Mouse (Mus musculus): ENCODE results near the gene Ttyh2.
"Not testable (repeated sequence)": the region's sequence is repeated elsewhere in the genome, so short reads cannot be mapped to it uniquely, and the experiment has no call there.

Gene Ttyh2

GRCm38 (mm10) chr11:114662161-114662560 lies 13.1 kb upstream of the Ttyh2 start:
- no peak for DNase-seq (ENCODE audit: low spot score)

DNA sequence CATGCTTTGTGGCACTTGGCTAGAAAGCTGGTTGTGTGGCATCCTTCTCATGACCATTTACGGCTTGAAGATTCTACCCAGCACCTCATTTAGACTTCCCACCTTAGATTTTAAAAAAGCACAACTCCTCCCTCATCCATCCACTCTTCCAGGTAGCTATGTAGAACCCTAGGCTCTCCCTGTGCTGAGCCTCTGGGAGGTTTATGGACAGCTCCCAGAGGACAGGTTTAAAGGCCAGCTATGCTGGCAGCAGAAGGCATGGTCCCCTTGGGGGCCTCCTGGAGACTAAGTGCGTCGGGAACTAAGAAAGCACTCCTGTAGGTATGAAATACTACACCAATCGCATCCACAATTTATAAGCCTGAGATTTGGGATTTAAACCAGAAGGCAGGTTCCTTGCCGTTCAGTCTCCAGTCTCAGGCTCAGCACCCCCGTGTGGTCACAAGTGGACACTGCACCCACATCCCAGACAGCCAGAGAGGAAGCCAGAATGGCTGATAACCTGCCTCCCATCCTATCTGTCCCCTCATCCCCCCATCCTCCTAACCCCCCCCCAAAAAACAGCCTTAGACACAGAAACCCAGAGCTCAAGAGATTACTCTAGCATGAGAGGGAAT lies 12.4 kb upstream of the Ttyh2 start:
- DNase-seq (ENCODE audit: low spot score): peak; percentile 74

DNA sequence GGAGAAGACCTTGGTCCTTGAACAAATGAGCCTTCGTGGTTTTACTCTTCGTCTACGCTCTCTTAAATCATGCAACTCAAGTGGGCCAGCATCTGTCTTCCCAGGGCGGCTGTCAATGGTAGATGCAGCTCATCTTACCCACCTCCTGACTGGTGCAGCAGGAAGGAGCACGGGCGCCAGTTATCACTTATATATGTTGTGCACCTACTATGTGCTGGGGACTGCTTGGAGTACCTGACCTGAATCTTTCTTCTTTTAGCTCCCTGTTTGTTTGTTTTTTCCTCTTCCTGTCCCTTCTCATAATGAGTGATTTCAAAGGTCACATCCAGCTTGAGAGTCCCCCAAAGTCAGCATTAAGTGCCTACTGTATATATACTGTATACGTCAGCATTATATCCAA lies 11.1 kb upstream of the Ttyh2 start:
- DNase-seq (ENCODE audit: low spot score): no peak

DNA sequence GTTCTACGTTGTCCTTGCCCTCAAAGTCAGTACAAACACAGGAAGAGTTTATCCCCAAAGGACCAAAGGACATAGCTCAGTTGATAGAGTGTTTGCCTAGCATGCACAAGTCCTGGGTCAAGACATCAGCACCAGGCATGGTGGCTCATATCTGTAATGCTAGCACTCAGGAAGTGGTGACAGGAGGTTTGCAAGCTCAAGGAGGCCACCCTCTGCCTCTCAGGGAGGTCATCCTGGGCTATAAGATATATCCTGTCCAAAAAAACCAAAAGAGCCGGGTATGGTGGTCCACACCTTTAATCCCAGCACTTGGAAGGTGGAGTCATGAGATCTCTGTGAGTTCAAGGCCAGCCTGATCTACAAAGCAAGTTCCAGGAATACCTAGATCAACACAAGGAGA lies 9.8 kb upstream of the Ttyh2 start:
- no peak for DNase-seq (ENCODE audit: low spot score)

GRCm38 (mm10) chr11:114666786-114667185 lies 8.4 kb upstream of the Ttyh2 start:
- DNase-seq (ENCODE audit: low spot score): no peak

GRCm38 (mm10) chr11:114667236-114667931 lies 7.8 kb upstream of the Ttyh2 start:
- DNase-seq (ENCODE audit: low spot score): no peak

DNA sequence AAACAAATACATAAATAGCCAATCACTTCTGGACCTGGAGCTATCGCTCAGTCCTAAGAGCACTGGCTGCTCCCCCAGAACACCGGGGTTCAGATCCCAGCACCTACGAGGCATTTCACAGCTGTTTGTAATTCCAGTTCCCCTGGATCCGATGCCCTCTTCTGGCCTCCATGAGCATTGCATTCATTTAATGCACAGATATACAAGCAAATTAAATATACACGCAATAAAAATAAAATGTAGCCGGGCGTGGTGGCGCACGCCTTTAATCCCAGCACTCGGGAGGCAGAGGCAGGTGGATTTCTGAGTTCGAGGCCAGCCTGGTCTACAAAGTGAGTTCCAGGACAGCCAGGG lies 7.3 kb upstream of the Ttyh2 start:
- DNase-seq (ENCODE audit: low spot score): peak; percentile 62

- peak; percentile 96 for DNase-seq (ENCODE audit: low spot score)
Observed at GRCm38 (mm10) chr11:114668301-114668710, 6.9 kb upstream of the Ttyh2 start, which contains the start of gene Rpl38. Gene Rpl38, plus strand, starts transcription at chr11:114668524.

GRCm38 (mm10) chr11:114668741-114669623 lies 6.2 kb upstream of the Ttyh2 start:
- peak; percentile 86 for DNase-seq (ENCODE audit: low spot score)

- no peak for DNase-seq (ENCODE audit: low spot score)
Observed at GRCm38 (mm10) chr11:114669651-114670168, 5.5 kb upstream of the Ttyh2 start.

GRCm38 (mm10) chr11:114671147-114671546 lies 4.1 kb upstream of the Ttyh2 start:
- no peak for DNase-seq (ENCODE audit: low spot score)

GRCm38 (mm10) chr11:114672794-114673718 lies 2.2 kb upstream of the Ttyh2 start:
- DNase-seq (ENCODE audit: low spot score): peak; percentile 61

GRCm38 (mm10) chr11:114673719-114674050 lies 1.5 kb upstream of the Ttyh2 start:
- no peak for DNase-seq (ENCODE audit: low spot score)

- no peak for DNase-seq (ENCODE audit: low spot score)
Observed at GRCm38 (mm10) chr11:114674180-114674579, 1.1 kb upstream of the Ttyh2 start.

GRCm38 (mm10) chr11:114674796-114675195 lies 435 bp upstream of the Ttyh2 start:
- DNase-seq (ENCODE audit: low spot score): not testable (repeated sequence)

GRCm38 (mm10) chr11:114675826-114676401 lies 683 bp downstream of the Ttyh2 start:
- no peak for DNase-seq (ENCODE audit: low spot score)

DNA sequence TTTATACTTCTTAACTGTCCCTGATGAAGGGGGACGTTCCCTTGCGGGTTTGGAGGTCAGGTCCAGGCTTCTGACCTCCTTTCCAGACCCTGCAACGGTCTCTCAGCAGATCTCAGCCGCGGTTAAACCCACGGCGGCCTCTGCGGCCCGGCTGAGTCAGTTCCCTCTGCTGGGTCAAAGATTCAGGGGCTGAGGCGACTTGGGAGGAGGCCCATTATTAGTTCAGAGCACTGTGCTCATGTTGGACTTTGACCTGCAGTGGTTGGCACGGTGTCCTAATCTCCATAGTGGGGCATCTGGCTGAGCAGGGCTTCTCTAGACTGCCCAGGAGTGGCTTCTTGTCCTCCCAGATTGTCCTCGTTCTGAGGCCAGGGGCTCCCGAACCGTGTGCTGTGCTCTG lies 1.2 kb downstream of the Ttyh2 start:
- no peak for DNase-seq (ENCODE audit: low spot score)

DNA sequence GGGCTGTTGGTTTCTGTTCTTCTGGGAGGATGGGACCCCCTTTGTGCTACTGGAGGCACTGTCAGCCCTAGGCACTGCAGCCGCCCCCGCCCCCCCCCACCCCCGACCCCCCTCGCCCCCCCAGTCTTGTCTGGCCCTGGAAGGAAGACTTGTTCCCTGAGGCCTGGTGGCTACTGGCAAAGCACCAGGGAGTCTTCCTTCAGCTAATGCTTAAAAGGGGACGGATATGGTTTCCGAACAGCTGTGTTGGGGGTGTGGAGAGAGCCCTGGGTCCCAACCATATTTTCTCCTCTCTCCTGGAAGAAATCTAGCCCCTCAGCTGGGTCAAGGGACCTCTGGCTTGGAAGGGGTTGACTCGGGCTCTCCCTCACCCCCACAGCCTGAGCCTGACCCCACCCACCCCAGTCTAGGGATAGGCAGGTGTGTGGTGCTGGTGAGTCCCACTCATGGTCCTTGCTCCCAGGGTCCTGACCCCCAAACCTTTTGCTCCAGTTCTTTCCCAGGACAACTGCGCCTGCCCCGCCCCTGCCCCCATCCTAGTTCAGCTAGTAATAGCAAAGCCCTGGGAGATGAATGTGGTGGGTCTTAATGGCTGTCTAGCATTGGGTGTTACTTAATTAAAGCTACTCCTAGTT lies 1.8 kb downstream of the Ttyh2 start:
- no peak for DNase-seq (ENCODE audit: low spot score)

DNA sequence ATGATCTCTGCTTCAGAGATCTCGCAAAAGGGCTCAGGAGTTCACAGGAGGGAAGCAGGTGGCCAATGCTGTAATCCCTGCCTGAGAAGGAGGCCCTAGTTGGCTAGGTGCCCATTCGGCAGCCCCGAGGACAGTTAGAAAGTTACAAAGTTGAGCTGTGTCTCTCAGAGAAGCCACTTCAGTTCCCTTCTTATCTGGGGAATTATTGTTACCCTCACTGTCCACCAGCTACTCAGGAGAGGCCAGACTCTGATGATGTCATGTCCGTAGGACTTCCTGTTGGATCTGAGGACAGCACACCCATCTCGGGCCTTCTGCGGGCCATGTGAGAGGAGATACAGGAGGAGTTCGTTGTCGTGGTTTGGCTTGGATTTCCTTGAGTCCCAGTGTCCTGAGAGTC lies 4.4 kb downstream of the Ttyh2 start:
- DNase-seq (ENCODE audit: low spot score): no peak

DNA sequence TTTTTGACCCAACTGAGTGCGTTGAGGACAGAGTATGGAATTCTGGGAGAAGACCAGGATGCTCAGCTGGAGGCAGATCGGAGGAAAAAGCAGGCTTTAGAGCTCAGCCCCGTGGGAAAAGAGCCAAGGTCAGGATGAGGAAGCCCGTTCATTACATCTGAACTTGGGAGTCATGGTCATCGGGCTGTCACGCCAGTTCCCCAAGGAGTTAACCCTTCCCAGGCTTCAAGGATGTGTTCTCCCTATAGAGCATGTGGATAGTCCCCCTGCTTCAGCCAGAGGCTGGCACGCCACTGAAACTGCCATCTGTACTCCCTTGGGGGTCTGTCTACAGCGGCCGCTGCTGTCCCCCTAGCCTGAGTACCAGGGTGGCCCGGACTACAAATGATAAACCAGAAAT lies 5.1 kb downstream of the Ttyh2 start:
- DNase-seq (ENCODE audit: low spot score): no peak

DNA sequence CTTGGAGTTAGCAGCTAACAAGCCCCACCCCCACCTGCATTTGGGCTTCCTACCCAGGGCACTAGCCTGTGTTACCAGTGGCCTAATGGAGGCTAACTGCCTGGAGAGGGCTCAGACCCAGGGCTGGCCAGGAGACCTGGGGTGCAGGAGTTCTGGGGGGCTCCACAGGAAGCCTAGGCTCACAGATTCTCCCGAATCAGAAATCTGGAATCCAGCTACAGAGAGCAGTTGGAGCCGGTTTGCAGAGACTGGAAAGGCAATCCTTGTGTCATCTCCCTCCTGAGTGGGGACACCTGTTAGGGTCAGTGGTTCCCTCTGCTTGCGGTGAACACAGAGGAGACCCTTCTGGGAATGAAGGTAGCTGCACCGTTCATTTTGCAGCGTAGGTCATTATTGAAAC lies 5.8 kb downstream of the Ttyh2 start:
- no peak for DNase-seq (ENCODE audit: low spot score)

Measured in layer of hippocampus, adult 11-12 months (tissue).